Mouse (Mus musculus) neutrophil, adult 5-6 weeks (primary cell): ENCODE measurements around the gene Gm28042. TPM values are rescaled to one million over a fixed set of nuclear protein-coding genes. Genes with fewer than 3 reads are reported as not detected.

Experiments
- ATAC-seq: fragments of 151-379, 151-347 bp; 2 replicates; pipeline ENCODE4 v1.8.0; 2017; ENCODE audit warnings: mild to moderate bottlenecking, moderate TSS enrichment; ENCODE audit not compliant: insufficient number of reproducible peaks, poor library complexity, low FRiP score, severe bottlenecking; ENCODE audit errors: extremely low read depth
- total RNA-seq: library from RNA; stranded (forward); fragments of 200-1000 nt; gene quantifications from 2 replicates; pipeline ENCODE4 v1.2.3, GENCODE M21; 2017

Gene Gm28042
- 3.1 and 5.9 TPM in 2 replicates for total RNA-seq

GRCm38 (mm10) chr2:120026984-120027949 lies at the start of gene Gm28042, which contains the start of gene Jmjd7:
Gene Gm28042 (plus strand): TSS chr2:120027493.
Gene Jmjd7 (plus strand): TSS chr2:120027483.
- peak; percentile 83 for ATAC-seq

GRCm38 (mm10) chr2:119980343-119980986 lies 46.8 kb upstream of the Gm28042 start:
- no peak for ATAC-seq

DNA sequence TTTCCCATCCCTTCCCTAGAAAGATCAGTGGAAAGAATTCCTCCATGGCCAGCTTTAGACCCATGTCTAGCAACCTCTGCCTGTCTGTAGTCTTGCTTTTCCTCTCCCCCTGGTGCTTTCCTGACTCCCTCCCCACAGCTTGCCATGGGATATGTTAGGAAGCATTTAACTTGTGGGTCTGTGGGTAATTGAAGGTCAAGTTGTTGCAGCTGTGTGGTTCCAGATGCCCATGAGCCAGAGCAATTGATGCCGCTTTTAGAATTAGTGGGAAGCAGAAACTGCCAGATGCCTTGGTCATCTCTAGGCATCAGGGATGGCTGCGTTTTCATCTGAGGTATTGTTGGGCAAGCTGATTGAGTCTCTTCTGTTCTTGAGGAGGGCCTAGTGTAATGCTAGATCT lies 45.7 kb upstream of the Gm28042 start:
- no peak for ATAC-seq

GRCm38 (mm10) chr2:119985871-119986270 lies 41.4 kb upstream of the Gm28042 start:
- ATAC-seq, result no peak

DNA sequence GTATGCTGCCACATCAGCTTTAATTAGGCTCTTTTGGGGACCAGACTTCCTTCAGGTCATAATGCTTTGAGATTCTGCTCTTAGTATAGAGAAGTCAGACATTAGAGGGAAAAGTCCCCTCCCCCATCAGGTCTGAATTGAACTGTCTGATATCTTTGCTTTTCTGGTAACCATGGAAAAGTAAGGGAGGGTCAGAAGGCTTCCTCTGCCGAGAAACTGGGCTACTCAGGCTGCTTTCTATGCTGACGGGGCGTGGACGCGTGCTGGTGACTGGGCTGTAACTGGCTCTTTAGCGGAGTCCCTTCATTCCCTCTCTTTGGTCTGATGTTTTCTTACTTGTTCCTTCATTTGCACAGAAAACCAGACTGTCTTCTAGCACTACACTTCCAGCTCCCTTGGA lies 40.9 kb upstream of the Gm28042 start:
- no peak for ATAC-seq

DNA sequence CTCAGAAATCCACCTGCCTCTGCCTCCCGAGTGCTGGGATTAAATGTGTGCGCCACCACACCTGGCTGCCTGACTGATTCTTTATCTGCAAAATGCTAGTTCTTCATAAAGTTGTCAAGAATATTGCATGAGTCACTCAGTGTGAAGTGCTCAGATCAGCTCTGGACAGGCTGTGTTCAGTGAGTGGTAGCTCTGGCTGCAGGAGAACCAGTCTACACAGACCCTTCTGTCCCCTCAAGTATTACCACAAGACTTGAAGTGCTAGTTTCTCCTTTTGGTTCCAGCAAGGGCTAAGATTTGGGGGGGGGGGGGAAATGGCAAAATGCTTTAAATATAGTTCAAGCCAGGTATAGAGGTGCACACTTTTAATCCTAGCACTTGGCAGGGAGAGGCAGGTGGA lies 39.9 kb upstream of the Gm28042 start:
- ATAC-seq, result no peak

DNA sequence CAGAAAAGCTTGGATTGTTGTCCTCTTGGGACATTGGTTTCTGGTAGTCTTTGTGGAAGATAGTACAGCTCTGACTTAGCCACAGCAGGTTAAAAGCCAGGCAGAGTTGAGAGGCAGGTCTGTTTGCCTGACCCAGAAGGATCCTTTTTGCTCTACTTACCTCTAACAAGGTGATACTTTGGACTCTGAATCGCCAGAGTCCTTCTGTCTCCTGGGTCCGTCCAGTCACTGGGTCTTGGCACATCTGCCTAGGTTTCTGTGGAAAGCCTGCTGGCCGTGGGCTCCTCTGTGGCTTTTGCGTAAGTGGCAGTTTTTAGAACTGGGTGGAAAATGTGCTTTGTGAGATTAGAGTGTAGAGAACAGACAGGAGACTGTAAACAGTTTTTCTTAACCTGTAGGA lies 38.3 kb upstream of the Gm28042 start:
- ATAC-seq, result no peak

DNA sequence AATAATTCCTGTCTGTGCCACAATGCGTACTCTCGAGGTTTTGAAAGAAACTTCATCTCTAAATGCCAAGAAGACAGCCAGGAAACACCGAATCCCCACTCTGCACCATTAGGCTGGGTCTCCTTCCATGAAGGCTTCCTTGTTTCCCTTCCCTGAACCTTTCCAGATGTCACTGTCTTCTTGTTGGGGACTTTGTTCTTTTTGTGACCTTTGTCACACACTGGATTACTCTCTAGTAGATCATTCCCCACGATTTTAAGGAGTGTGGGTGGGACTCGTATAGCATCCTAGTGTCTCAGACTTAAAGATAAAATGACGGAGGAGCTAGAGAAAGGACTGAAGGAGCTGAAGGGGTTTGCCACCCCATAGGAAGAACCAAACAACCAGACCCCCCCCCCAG lies 36.4 kb upstream of the Gm28042 start:
- no peak for ATAC-seq

GRCm38 (mm10) chr2:119992349-119992748 lies 34.9 kb upstream of the Gm28042 start:
- ATAC-seq, result no peak

GRCm38 (mm10) chr2:119993515-119993914 lies 33.8 kb upstream of the Gm28042 start:
- ATAC-seq, result no peak

DNA sequence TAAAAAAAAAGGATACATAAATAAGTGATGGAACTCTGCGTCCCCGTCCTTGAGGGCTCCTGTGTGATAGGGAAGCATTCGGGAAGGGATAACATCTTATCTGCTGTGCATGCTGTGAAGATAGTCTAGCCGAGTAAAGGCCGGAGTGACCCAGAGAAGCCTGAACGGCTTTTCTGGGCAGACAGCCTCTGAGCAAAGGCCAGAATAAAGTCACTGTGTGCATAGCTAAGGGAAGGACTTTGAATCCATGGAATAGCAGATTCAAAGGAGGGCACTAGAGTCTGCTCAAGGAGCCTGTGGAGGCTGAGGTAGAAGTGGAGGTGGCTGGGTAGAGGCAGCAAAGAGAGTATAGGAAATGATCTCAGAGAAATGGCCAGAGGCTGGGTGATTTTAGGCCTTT lies 32.5 kb upstream of the Gm28042 start:
- ATAC-seq, result no peak

DNA sequence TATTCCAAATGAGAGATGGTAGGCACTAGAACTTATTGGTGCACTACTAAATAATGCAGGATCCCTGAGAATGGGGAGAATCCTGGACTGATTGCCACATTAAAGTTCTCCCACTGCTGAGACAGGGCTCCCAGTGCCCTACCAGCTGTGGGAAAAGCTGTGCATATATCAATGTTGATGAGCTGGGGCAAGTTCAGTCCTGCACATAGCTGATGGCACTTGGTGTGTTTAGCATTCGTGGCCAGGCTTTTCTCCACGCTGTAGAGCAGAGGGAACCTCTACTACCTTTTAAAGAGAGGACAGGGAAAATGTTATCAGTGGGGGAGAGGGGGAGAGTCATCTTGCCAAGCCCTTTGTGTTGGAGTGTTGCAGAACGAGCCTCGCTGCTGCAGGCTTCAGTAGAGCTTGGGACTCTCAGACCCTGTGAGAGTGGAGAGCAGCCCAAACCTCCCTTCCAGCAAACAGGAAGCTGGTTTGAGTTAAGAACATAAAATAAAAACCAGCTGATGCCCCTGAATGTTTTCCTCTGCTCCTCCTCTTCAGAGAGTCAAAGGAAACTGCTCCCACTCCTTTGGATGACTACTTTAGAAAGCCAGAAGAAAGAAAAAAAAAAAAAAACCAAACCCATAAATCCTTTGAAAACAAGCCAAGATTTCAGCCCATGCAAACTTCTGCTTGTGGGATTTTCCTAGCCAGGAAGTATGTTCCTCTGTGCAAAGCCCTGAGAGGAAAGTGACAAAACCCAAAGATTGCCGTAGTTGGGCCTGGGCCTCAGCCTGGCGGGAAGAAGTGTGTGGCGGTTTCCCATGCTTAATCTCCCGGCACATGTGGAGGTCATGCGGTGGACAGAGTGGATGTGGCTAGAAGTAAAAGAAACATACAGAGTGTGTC lies 31.7 kb upstream of the Gm28042 start:
- ATAC-seq, result no peak

DNA sequence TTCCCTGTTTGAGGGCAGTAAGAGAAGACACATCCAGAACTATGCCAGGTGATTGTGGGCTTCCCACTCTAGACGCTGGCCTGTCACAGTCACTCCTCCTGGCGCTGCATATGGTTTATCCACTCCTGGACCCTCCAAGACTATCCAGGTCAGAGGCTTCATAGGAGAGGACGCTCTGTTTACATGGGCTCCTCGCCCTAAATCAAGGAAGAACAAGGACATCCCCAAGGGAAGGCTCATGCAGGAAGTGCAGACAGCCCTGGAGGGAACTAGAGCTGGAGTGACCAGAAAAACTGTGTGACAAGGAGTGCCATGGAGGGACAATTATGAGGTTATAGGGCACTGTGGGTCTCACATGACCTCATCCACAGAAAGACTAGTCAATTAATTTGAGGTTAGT lies 29.9 kb upstream of the Gm28042 start:
- ATAC-seq, result no peak

- ATAC-seq, result no peak
Observed at GRCm38 (mm10) chr2:119999731-120000130, 27.6 kb upstream of the Gm28042 start.

GRCm38 (mm10) chr2:120000882-120001584 lies 26.3 kb upstream of the Gm28042 start:
- ATAC-seq, result no peak

- ATAC-seq, result no peak
Observed at GRCm38 (mm10) chr2:120001956-120002355, 25.3 kb upstream of the Gm28042 start.

DNA sequence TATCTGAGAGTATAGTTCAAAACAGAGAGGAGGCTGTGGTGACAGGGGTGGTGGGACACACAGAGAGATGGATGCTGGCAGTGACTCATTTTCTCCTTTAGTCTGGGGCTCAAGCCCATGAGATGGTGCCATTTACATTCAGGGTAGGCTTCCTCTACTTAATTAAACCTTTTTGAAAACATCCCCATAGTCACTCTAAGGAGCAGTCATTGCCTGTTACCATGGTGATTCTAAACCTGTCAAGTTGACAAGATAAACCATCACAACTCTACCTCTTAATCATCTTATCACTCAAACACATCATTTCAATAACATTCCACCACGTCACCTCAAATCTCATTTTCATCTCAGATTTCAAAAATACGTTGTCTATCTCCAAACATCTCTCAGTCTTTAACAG lies 23.3 kb upstream of the Gm28042 start:
- no peak for ATAC-seq

GRCm38 (mm10) chr2:120006696-120007095 lies 20.6 kb upstream of the Gm28042 start:
- ATAC-seq, result no peak
